Mouse (Mus musculus): Measurements from ENCODE around the gene Auts2. TPM values are rescaled to one million over a fixed set of nuclear protein-coding genes. Genes with fewer than 3 reads are reported as not detected.

Auts2 gene
- polyA plus RNA-seq, 1 experiment from 2014 or later: 73.6 TPM

DNA sequence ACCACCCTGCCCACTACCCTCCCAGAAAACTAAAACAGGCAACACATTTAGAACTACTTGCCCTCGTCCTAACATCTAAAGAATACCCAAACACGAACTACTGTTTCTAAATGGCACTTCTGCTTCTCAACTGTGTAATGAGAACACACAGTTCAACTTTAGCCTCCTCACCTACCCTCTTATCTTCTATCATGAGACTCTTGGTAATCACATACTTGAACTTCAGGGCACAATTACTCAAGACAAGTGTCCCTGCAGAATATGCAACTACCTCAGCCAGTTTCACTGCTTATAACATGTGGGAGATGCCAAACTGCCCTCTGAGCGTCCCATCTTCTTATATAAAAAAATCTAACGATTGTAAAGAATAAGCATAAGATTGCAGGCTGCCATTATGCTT, 5.7 kb downstream of the Auts2 start:
- no peak overlapping the region for H3K4me3 ChIP-seq
- H3K9ac ChIP-seq: no peak overlapping the region
- no peaks in the 10 kb centered on the region for H3K9me3 ChIP-seq
- peaks cover 21% of the 10 kb centered on the region for H3K4me1 ChIP-seq
- WGBS: 84% methylated on average over 4 of the region's 4 CpGs
- no peaks in the 10 kb centered on the region for H3K27me3 ChIP-seq
- H3K27ac ChIP-seq: no peak overlapping the region
- no peaks in the 10 kb centered on the region for H3K36me3 ChIP-seq
- no peak for ATAC-seq (ENCODE audit: insufficient number of reproducible peaks, insufficient read depth, low FRiP score, low TSS enrichment)
- H3K4me2 ChIP-seq (replicated peaks): no peak overlapping the region

DNA sequence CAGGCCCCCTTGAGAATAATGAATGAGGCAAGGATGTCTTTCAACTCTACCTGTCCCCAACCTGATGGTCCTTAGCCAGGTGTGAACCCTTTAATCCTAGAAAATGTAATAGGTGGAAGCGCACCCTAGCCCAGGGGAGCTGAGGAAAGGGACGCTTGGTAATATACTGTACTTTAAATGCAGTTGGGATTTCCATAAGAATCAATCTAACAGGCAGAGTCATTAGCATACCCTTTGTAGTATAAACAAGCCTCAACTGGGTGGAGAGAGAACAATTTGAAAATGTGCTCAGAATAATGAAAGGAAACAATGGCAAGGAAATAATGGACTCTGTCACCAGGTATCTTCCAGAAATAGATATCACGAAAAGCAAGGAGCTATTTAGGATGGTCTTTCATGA, 16.7 kb downstream of the Auts2 start:
- Histone ChIP-seq H3K27ac (no peak overlapping the region), H3K4me2 (replicated peaks) (no peak overlapping the region), H3K36me3 (no peaks in the 10 kb centered on the region), H3K4me1 (peaks cover 78% of the 10 kb centered on the region), H3K27me3 (no peaks in the 10 kb centered on the region), H3K4me3 (no peak overlapping the region), H3K9me3 (no peaks in the 10 kb centered on the region), H3K9ac (no peak overlapping the region)
- 53% methylated on average over 3 of the region's 3 CpGs for WGBS
- ATAC-seq (ENCODE audit: insufficient number of reproducible peaks, insufficient read depth, low FRiP score, low TSS enrichment): no peak

DNA sequence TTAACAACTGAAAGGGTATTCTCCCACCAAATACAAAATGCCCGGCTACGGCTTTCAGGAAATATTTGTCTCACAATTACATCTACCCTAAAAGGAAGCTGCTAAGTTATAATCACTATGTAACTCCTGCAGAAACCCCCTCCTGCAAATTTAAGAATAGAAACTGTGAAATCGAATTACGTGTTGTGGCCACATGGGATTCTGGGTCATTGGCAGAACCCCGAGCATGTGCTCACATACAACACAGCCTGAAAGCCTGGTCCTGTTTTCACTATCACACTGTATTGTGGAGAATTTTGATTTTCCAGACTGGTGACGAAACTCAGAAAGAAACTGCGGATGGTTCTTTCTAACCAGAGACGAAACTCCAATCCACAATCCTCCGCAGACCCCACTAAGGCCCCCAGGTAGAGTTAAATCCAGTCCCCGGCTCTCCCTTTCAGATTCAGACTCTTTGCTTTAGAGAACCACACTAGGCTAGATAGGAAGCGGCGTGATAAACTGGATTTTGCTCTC, 21.7 kb downstream of the Auts2 start:
- no peaks in the 10 kb centered on the region for H3K9me3 ChIP-seq
- H3K9ac ChIP-seq: no peak overlapping the region
- H3K4me1 ChIP-seq: peaks cover 54% of the 10 kb centered on the region
- no peak for ATAC-seq (ENCODE audit: insufficient number of reproducible peaks, insufficient read depth, low FRiP score, low TSS enrichment)
- 34% methylated on average over 12 of the region's 12 CpGs for WGBS
- H3K27me3 ChIP-seq: 0 out of 2 replicates have a peak, but pooled peaks cover 5% of the 10 kb centered on the region
- no peaks in the 10 kb centered on the region for H3K36me3 ChIP-seq
- H3K27ac ChIP-seq: no peak overlapping the region
- H3K4me3 ChIP-seq: no peak overlapping the region
- no peak overlapping the region for H3K4me2 ChIP-seq (replicated peaks)

DNA sequence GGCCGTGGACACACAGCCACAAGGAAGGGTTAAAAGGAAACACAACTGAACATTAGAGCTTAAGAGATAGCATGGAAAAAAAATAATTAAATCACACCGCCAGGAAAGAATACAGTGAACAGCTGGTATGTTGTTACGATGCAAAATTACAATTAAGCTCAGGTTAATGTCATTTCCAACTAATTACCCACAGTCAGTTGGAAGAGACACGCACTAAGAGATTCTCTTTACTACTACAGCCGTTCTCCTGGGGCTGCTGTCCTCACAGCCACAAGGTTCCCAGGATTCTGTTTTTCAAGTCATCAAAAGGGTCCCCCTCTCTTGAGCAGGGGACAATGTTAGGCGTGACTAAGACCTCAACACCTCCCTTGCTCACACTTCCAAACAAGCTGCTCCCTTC, 25.3 kb downstream of the Auts2 start:
- no peaks in the 10 kb centered on the region for H3K9me3 ChIP-seq
- H3K27me3 ChIP-seq: 0 out of 2 replicates have a peak, but pooled peaks cover 5% of the 10 kb centered on the region
- no peaks in the 10 kb centered on the region for H3K36me3 ChIP-seq
- no peak overlapping the region for H3K4me3 ChIP-seq
- no peak overlapping the region for H3K27ac ChIP-seq
- H3K4me2 ChIP-seq (replicated peaks): no peak overlapping the region
- WGBS: 63% methylated on average over 6 of the region's 6 CpGs
- H3K4me1 ChIP-seq: peaks cover 48% of the 10 kb centered on the region
- no peak overlapping the region for H3K9ac ChIP-seq
- ATAC-seq (ENCODE audit: insufficient number of reproducible peaks, insufficient read depth, low FRiP score, low TSS enrichment): no peak

DNA sequence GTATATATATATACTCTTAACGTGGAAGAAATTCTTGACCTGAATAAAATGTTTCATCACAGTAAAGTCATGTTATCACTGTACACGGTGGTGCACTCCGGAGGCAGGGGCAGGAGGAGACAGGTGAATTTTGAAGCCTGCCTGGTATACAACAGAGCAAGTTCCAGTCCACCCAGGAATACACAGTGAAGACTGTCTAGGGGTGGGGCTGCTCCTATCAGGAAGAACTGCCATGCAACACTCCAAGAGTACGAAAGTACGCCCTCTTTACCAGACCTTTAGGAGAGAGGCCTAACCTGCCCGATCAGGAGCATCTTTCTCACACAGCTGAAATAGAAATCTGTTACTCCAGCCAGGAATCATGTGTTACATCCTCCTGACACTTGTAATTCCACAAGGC, 28.6 kb downstream of the Auts2 start:
- no peak for ATAC-seq (ENCODE audit: insufficient number of reproducible peaks, insufficient read depth, low FRiP score, low TSS enrichment)
- H3K4me1 ChIP-seq: peaks cover 29% of the 10 kb centered on the region
- no peak overlapping the region for H3K4me2 ChIP-seq (replicated peaks)
- H3K27ac ChIP-seq: no peak overlapping the region
- H3K4me3 ChIP-seq: no peak overlapping the region
- H3K9me3 ChIP-seq: no peaks in the 10 kb centered on the region
- no peak overlapping the region for H3K9ac ChIP-seq
- H3K27me3 ChIP-seq: 0 out of 2 replicates have a peak, but pooled peaks cover 5% of the 10 kb centered on the region
- WGBS: 81% methylated on average over 6 of the region's 6 CpGs
- no peaks in the 10 kb centered on the region for H3K36me3 ChIP-seq

DNA sequence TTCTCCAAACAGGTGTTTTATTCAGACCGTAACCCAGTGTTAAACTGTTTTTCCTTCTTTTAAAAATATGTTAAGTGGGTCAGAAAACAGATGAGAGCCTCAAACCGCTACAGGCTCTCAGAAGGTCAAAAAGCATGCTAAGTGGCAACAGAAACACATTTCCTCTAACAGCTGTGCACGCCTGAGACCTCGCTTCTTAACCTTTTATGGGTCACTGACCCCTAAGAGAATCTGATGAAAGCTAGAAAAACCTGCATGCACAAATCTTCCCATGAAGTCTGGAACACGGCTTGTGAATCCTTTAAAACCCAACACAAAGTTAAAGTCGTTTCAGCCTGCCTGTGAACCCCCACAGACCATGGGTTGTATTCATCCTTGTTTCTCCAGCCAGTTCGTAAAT, 29.9 kb downstream of the Auts2 start:
- Histone ChIP-seq H3K27ac (no peak overlapping the region), H3K36me3 (no peaks in the 10 kb centered on the region), H3K4me1 (peaks cover 23% of the 10 kb centered on the region), H3K27me3 (0 out of 2 replicates have a peak, but pooled peaks cover 5% of the 10 kb centered on the region), H3K4me2 (replicated peaks) (no peak overlapping the region), H3K4me3 (no peak overlapping the region), H3K9me3 (no peaks in the 10 kb centered on the region), H3K9ac (no peak overlapping the region)
- 28% methylated on average over 7 of the region's 7 CpGs for WGBS
- no peak for ATAC-seq (ENCODE audit: insufficient number of reproducible peaks, insufficient read depth, low FRiP score, low TSS enrichment)

DNA sequence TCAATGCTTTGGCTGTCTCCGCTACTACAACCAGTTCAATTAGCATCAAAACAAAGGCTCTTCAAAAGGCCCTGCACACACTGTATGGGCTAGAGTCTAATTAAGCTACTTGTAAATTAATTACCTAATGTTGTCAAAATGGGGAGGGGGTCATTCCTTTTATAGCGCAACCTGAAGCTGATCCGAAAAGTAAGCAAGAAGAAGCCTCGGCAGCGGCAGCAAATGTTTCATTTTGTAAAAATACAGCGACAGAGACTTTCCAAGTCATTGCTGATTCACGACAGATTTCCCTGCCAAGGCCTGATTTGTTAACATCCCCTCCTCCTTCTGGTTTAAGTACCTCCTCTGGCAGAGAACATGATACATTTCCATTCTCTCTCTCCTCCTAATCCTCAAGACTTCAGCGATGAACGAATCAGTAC, 33.7 kb downstream of the Auts2 start:
- no peak overlapping the region for H3K9ac ChIP-seq
- WGBS: 20% methylated on average over 9 of the region's 9 CpGs
- H3K9me3 ChIP-seq: no peaks in the 10 kb centered on the region
- H3K27ac ChIP-seq: no peak overlapping the region
- H3K4me2 ChIP-seq (replicated peaks): no peak overlapping the region
- peaks cover 18% of the 10 kb centered on the region for H3K4me1 ChIP-seq
- no peaks in the 10 kb centered on the region for H3K36me3 ChIP-seq
- no peak overlapping the region for H3K4me3 ChIP-seq
- ATAC-seq (ENCODE audit: insufficient number of reproducible peaks, insufficient read depth, low FRiP score, low TSS enrichment): no peak
- H3K27me3 ChIP-seq: no peaks in the 10 kb centered on the region

DNA sequence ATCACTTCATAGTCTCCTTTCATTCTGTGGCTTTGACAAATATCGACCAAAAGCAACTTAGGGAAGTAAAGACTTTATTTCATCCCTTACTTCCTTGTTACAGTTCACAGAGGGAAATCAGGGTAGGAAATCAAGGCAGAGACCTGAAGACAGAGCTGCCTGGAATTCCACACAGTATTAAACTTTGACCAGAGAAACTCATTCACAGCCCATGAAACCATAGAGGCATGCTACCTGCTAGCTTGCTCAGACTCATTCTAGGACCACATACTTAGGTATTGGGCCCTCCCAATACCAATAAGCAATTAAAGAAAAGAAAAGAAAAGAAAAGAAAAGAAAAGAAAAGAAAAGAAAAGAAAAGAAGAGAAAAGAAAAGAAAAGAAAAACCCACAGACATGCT, 38.3 kb downstream of the Auts2 start:
- Histone ChIP-seq H3K4me2 (replicated peaks) (no peak overlapping the region), H3K9ac (no peak overlapping the region), H3K4me3 (no peak overlapping the region), H3K9me3 (no peaks in the 10 kb centered on the region), H3K27ac (no peak overlapping the region), H3K4me1 (peaks cover 30% of the 10 kb centered on the region), H3K36me3 (no peaks in the 10 kb centered on the region), H3K27me3 (no peaks in the 10 kb centered on the region)
- no peak for ATAC-seq (ENCODE audit: insufficient number of reproducible peaks, insufficient read depth, low FRiP score, low TSS enrichment)
- WGBS: 91% methylated on average over 1 of the region's 1 CpGs

DNA sequence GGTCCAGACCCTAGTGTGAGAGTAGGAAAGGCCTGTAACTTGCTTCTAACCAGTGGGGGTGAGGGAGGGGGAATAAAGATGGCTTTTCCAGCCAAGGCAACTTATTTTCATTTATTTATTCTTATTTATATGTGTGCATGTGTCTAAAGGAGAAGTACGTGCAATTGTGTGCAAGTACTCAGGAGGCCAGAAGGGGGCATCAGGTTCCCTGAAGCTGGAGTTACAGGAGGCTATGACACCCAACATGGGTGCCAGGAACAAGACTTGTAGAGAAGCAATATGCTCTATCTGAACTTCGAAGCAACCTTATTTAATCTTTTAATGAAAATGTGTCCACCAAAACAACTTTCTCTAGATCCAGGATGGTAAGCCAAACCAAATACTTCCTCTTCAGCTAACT, 39.7 kb downstream of the Auts2 start:
- Histone ChIP-seq H3K9me3 (no peaks in the 10 kb centered on the region), H3K4me1 (peaks cover 37% of the 10 kb centered on the region), H3K9ac (no peak overlapping the region), H3K36me3 (no peaks in the 10 kb centered on the region), H3K27ac (no peak overlapping the region), H3K4me3 (no peak overlapping the region), H3K4me2 (replicated peaks) (no peak overlapping the region), H3K27me3 (no peaks in the 10 kb centered on the region)
- no peak for ATAC-seq (ENCODE audit: insufficient number of reproducible peaks, insufficient read depth, low FRiP score, low TSS enrichment)
- 93% methylated on average over 2 of the region's 2 CpGs for WGBS

DNA sequence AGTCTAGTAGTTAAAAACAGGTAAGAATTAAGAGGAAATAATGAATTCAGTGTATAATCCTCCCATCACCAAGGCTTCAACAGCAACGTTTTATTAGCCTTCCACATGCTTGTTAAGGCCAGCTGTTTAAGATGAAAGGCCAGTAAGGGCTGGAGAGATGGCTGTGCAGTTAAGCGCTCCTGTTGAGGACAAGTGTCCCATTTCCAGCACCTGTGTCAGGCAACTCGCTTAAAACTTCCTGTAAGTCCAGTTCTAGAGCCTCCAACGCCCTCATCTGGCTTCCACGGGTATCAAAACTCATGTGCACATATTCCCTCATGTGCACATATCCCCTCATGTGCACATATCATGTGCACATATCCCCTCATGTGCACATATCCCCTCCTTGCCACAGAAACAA, 41.1 kb downstream of the Auts2 start:
- Histone ChIP-seq H3K27ac (no peak overlapping the region), H3K4me1 (peaks cover 41% of the 10 kb centered on the region), H3K36me3 (no peaks in the 10 kb centered on the region), H3K27me3 (no peaks in the 10 kb centered on the region), H3K9me3 (no peaks in the 10 kb centered on the region), H3K4me2 (replicated peaks) (no peak overlapping the region), H3K4me3 (no peak overlapping the region), H3K9ac (no peak overlapping the region)
- ATAC-seq (ENCODE audit: insufficient number of reproducible peaks, insufficient read depth, low FRiP score, low TSS enrichment): no peak
- 23% methylated on average over 5 of the region's 5 CpGs for WGBS

DNA sequence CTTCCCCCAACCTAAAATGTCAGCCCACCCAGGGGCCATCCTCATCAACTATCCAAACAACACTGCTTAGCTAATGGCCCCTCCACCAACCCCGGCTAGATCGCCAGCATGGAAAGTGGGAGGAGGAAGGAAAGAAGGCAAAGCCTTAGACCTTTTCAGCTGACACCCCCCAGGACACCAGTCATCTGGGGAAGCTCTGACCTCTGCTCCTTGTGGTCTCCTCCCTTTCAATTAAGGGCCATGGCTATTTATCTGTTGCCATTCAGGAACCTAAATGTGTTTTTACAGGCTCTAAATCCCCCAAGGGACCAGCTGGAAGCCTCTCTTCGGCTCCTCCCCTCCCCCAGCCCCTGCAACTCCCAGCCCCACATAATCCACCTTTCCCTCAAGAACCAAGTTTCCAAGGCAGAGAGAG, 42.3 kb downstream of the Auts2 start:
- H3K4me3 ChIP-seq: no peak overlapping the region

DNA sequence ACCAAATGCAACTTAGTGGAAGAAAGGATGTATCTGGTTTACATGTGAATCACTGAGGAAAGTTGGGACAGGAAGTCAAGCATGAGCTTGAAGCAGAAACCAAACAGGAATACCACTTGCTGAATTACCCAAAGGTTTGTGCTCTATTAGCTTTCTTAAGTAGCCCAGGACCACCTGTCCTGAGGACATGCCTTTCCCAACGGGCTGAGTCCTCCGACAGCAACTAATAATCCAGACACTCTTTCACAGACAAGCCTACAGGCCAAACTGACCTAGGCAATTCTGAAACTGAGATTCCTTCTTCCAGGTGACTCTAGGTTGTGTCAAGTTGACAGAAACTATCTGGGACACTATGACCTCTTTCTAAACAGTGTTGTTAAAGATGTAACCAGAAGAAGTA, 44.2 kb downstream of the Auts2 start:
- Histone ChIP-seq H3K4me1 (peaks cover 41% of the 10 kb centered on the region), H3K36me3 (no peaks in the 10 kb centered on the region), H3K9me3 (no peaks in the 10 kb centered on the region), H3K27me3 (no peaks in the 10 kb centered on the region), H3K27ac (no peak overlapping the region), H3K9ac (no peak overlapping the region), H3K4me2 (replicated peaks) (no peak overlapping the region), H3K4me3 (no peak overlapping the region)
- 46% methylated on average over 2 of the region's 2 CpGs for WGBS
- no peak for ATAC-seq (ENCODE audit: insufficient number of reproducible peaks, insufficient read depth, low FRiP score, low TSS enrichment)

More for the DNA sequence above, 42.3 kb downstream of the Auts2 start:
- H3K27ac ChIP-seq: no peak overlapping the region
- H3K4me1 ChIP-seq: peaks cover 41% of the 10 kb centered on the region
- H3K36me3 ChIP-seq: no peaks in the 10 kb centered on the region
- H3K27me3 ChIP-seq: no peaks in the 10 kb centered on the region
- no peak overlapping the region for H3K4me2 ChIP-seq (replicated peaks)
- H3K9me3 ChIP-seq: no peaks in the 10 kb centered on the region
- ATAC-seq (ENCODE audit: insufficient number of reproducible peaks, insufficient read depth, low FRiP score, low TSS enrichment): no peak
- WGBS: 7% methylated on average over 3 of the region's 3 CpGs
- H3K9ac ChIP-seq: no peak overlapping the region

DNA sequence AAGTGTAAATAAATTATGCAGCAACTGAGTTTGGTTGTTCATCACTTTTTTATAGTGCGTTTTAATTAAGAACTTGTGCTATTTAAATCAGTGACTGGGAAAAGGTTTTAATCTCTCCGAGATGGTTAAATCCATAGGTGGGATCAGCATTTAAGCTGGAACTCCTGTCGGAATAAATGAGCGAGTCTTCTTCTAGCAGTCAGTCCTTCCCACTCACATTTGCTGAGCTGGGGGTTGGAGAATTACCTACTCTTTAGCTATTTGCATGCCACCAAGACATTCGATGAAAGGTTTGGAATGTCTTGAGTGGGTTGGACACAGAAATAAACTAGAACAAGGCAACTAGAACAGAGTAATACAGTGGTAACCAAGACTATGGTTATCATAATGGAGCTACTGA, 45.1 kb downstream of the Auts2 start:
- Histone ChIP-seq H3K27me3 (no peaks in the 10 kb centered on the region), H3K36me3 (no peaks in the 10 kb centered on the region), H3K4me2 (replicated peaks) (no peak overlapping the region), H3K4me3 (no peak overlapping the region), H3K9me3 (no peaks in the 10 kb centered on the region), H3K4me1 (peaks cover 41% of the 10 kb centered on the region), H3K9ac (no peak overlapping the region), H3K27ac (no peak overlapping the region)
- ATAC-seq (ENCODE audit: insufficient number of reproducible peaks, insufficient read depth, low FRiP score, low TSS enrichment): no peak
- WGBS: 80% methylated on average over 5 of the region's 5 CpGs
